Mouse (Mus musculus): ENCODE measurements around the gene Akirin2. TPM values are rescaled to one million over a fixed set of nuclear protein-coding genes. Genes with fewer than 3 reads are reported as not detected.
"Not testable (repeated sequence)": the region's sequence is repeated elsewhere in the genome, so short reads cannot be mapped to it uniquely, and the experiment has no call there.

Akirin2 gene
- polyA plus RNA-seq, 2 experiments = 55.3 to 80.9 TPM

GRCm38 (mm10) chr4:34572876-34573275 lies 22.1 kb downstream of the Akirin2 start:
- peaks cover 91% of the 10 kb centered on the region for H3K36me3 ChIP-seq (ENCODE audit: control insufficient read depth, insufficient read depth, low read length)
- H3K4me3 ChIP-seq (replicated peaks; ENCODE audit: low read length) = no peak overlapping the region
- H3K4me2 ChIP-seq (replicated peaks; ENCODE audit: low read depth, low read length, severe bottlenecking) = no peak overlapping the region
- TF ChIP-seq POLR2A (IDR thresholded peaks at IDR 0.05; ENCODE audit: borderline replicate concordance, extremely low read depth, insufficient read depth, insufficient read length) = no peak
- no peak overlapping the region for H3K27ac ChIP-seq (replicated peaks; ENCODE audit: low read depth, low read length)
- H3K4me1 ChIP-seq (ENCODE audit: control insufficient read depth, insufficient read depth, low read length) = no peaks in the 10 kb centered on the region
- no peak for DNase-seq (ENCODE audit: low spot score)
- H3K9ac ChIP-seq (ENCODE audit: low read depth, low read length, severe bottlenecking) = no peak overlapping the region
- ATAC-seq (ENCODE audit: low FRiP score, low read depth) = no peak
- H3K9me3 ChIP-seq (ENCODE audit: control insufficient read depth, low read length) = no peaks in the 10 kb centered on the region
- no peaks in the 10 kb centered on the region for H3K27me3 ChIP-seq (ENCODE audit: control insufficient read depth, insufficient read depth, low read length)
- WGBS = 76% methylated on average over 2 of the region's 2 CpGs

DNA sequence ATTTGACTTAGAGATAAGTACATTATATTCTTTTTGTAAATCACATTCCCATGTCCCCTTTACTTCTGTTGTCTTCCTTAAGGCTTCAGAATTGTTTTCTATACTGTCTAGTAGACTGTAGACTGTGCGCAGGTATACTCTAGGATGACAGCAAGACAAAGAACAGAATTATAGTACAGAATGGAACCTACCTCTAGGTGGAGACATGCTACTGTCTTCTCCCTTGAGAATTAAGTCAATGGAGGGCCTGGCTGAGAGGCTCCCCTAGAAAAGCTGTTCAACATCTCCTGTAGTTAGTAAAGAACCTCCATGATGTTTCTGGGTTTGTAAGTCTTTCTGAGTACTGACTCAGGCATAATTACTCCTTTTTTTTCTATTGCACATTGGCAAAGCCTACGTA lies 26.3 kb downstream of the Akirin2 start:
- H3K27me3 ChIP-seq (ENCODE audit: control insufficient read depth, insufficient read depth, low read length) = no peaks in the 10 kb centered on the region
- no peak for TF ChIP-seq POLR2A (IDR thresholded peaks at IDR 0.05; ENCODE audit: borderline replicate concordance, extremely low read depth, insufficient read depth, insufficient read length)
- peaks cover 85% of the 10 kb centered on the region for H3K36me3 ChIP-seq (ENCODE audit: control insufficient read depth, insufficient read depth, low read length)
- H3K9me3 ChIP-seq (ENCODE audit: control insufficient read depth, low read length) = no peaks in the 10 kb centered on the region
- ATAC-seq (ENCODE audit: low FRiP score, low read depth) = no peak
- H3K27ac ChIP-seq (replicated peaks; ENCODE audit: low read depth, low read length) = no peak overlapping the region
- no peaks in the 10 kb centered on the region for H3K4me1 ChIP-seq (ENCODE audit: control insufficient read depth, insufficient read depth, low read length)
- DNase-seq (ENCODE audit: low spot score) = no peak
- 98% methylated on average over 2 of the region's 2 CpGs for WGBS
- H3K4me3 ChIP-seq (replicated peaks; ENCODE audit: low read length) = no peak overlapping the region
- no peak overlapping the region for H3K9ac ChIP-seq (ENCODE audit: low read depth, low read length, severe bottlenecking)
- H3K4me2 ChIP-seq (replicated peaks; ENCODE audit: low read depth, low read length, severe bottlenecking) = no peak overlapping the region

DNA sequence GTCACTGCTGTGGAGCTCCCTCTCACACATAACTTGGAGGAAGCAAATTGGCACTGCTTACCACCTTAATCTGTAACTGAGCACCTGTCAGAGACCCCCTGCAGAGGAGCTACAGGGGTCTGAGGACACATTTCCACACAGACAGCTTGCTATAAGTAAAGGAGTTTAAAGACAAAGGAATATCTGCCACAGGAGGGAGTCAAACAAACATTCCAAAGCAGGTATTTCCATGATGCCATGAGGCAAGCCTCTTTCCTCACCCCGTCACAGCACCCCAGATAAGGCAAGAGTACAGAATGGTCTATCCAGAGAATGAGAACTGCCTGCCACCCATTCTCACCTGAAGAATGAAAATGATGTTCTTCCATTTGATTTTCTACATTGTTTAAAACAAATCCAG lies 28.5 kb downstream of the Akirin2 start:
- Histone ChIP-seq H3K27me3 (ENCODE audit: control insufficient read depth, insufficient read depth, low read length) (no peaks in the 10 kb centered on the region), H3K4me2 (replicated peaks; ENCODE audit: low read depth, low read length, severe bottlenecking) (no peak overlapping the region), H3K9ac (ENCODE audit: low read depth, low read length, severe bottlenecking) (no peak overlapping the region), H3K9me3 (ENCODE audit: control insufficient read depth, low read length) (no peaks in the 10 kb centered on the region), H3K4me3 (replicated peaks; ENCODE audit: low read length) (no peak overlapping the region), H3K4me1 (ENCODE audit: control insufficient read depth, insufficient read depth, low read length) (no peaks in the 10 kb centered on the region), H3K36me3 (ENCODE audit: control insufficient read depth, insufficient read depth, low read length) (peaks cover 86% of the 10 kb centered on the region), H3K27ac (replicated peaks; ENCODE audit: low read depth, low read length) (no peak overlapping the region)
- no peak for ATAC-seq (ENCODE audit: low FRiP score, low read depth)
- DNase-seq (ENCODE audit: low spot score) = no peak
- WGBS = 77% methylated on average over 1 of the region's 1 CpGs
- TF ChIP-seq POLR2A (IDR thresholded peaks at IDR 0.05; ENCODE audit: borderline replicate concordance, extremely low read depth, insufficient read depth, insufficient read length) = no peak

DNA sequence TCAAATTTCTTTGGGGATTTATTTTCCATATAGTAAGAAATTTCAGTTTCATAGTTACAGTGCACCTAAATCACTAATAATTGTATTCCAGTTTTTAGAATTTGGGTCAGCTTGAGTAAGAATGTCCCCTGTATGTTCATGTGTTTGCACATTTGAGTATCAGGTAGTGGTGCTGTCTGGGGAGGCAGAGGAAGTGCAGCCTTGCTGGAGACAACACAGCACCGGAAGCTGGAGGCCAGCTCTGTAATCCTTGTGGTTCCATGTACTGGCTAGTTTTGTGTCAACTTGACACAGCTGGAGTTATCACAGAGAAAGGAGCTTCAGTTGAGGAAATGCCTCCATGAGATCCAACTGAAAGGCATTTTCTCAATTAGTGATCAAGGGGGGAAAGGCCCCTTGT lies 30.8 kb downstream of the Akirin2 start:
- peaks cover 77% of the 10 kb centered on the region for H3K36me3 ChIP-seq (ENCODE audit: control insufficient read depth, insufficient read depth, low read length)
- H3K27ac ChIP-seq (replicated peaks; ENCODE audit: low read depth, low read length); H3K9ac ChIP-seq (ENCODE audit: low read depth, low read length, severe bottlenecking); ATAC-seq (ENCODE audit: low FRiP score, low read depth); H3K9me3 ChIP-seq (ENCODE audit: control insufficient read depth, low read length); H3K4me3 ChIP-seq (replicated peaks; ENCODE audit: low read length); H3K4me2 ChIP-seq (replicated peaks; ENCODE audit: low read depth, low read length, severe bottlenecking); DNase-seq (ENCODE audit: low spot score); H3K27me3 ChIP-seq (ENCODE audit: control insufficient read depth, insufficient read depth, low read length); H3K4me1 ChIP-seq (ENCODE audit: control insufficient read depth, insufficient read depth, low read length): not testable (repeated sequence)
- WGBS = 94% methylated on average over 1 of the region's 1 CpGs

DNA sequence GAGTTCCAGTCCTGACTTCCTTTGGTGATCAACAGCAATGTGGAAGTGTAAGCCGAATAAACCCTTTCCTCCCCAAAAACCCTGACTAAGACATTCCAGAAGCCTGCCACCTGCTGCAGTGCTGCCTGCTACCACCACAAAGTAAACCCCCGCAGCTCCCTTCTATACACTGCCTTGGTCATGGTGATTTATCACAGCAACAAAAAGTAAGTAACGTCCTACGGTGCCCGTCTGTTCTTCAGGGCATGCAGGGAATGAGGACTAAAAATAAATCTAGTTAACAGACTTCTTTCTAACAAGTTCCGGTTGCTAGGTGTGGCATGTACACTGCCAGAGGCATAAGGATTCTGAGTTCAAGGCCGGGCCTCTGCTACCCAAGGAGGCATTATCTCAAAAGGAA lies 31.3 kb downstream of the Akirin2 start:
- no peak overlapping the region for H3K4me3 ChIP-seq (replicated peaks; ENCODE audit: low read length)

GRCm38 (mm10) chr4:34582476-34582875 lies 31.7 kb downstream of the Akirin2 start:
- WGBS = 79% methylated on average over 5 of the region's 5 CpGs
- Histone ChIP-seq H3K27me3 (ENCODE audit: control insufficient read depth, insufficient read depth, low read length) (no peaks in the 10 kb centered on the region), H3K4me2 (replicated peaks; ENCODE audit: low read depth, low read length, severe bottlenecking) (no peak overlapping the region), H3K4me1 (ENCODE audit: control insufficient read depth, insufficient read depth, low read length) (no peaks in the 10 kb centered on the region), H3K9ac (ENCODE audit: low read depth, low read length, severe bottlenecking) (no peak overlapping the region), H3K4me3 (replicated peaks; ENCODE audit: low read length) (no peak overlapping the region), H3K9me3 (ENCODE audit: control insufficient read depth, low read length) (no peaks in the 10 kb centered on the region), H3K36me3 (ENCODE audit: control insufficient read depth, insufficient read depth, low read length) (peaks cover 72% of the 10 kb centered on the region), H3K27ac (replicated peaks; ENCODE audit: low read depth, low read length) (no peak overlapping the region)
- ATAC-seq (ENCODE audit: low FRiP score, low read depth) = no peak
- TF ChIP-seq POLR2A (IDR thresholded peaks at IDR 0.05; ENCODE audit: borderline replicate concordance, extremely low read depth, insufficient read depth, insufficient read length) = no peak
- no peak for DNase-seq (ENCODE audit: low spot score)

More for the DNA sequence above, 31.3 kb downstream of the Akirin2 start:
- Histone ChIP-seq H3K9ac (ENCODE audit: low read depth, low read length, severe bottlenecking) (no peak overlapping the region), H3K27ac (replicated peaks; ENCODE audit: low read depth, low read length) (no peak overlapping the region), H3K27me3 (ENCODE audit: control insufficient read depth, insufficient read depth, low read length) (no peaks in the 10 kb centered on the region), H3K4me2 (replicated peaks; ENCODE audit: low read depth, low read length, severe bottlenecking) (no peak overlapping the region), H3K36me3 (ENCODE audit: control insufficient read depth, insufficient read depth, low read length) (peaks cover 75% of the 10 kb centered on the region), H3K4me1 (ENCODE audit: control insufficient read depth, insufficient read depth, low read length) (no peaks in the 10 kb centered on the region), H3K9me3 (ENCODE audit: control insufficient read depth, low read length) (no peaks in the 10 kb centered on the region)
- no peak for TF ChIP-seq POLR2A (IDR thresholded peaks at IDR 0.05; ENCODE audit: borderline replicate concordance, extremely low read depth, insufficient read depth, insufficient read length)
- WGBS = 66% methylated on average over 7 of the region's 7 CpGs
- ATAC-seq (ENCODE audit: low FRiP score, low read depth) = no peak
- DNase-seq (ENCODE audit: low spot score) = no peak

Data from limb, embryonic 14.5 days (tissue).